In the genomic region with DNA sequence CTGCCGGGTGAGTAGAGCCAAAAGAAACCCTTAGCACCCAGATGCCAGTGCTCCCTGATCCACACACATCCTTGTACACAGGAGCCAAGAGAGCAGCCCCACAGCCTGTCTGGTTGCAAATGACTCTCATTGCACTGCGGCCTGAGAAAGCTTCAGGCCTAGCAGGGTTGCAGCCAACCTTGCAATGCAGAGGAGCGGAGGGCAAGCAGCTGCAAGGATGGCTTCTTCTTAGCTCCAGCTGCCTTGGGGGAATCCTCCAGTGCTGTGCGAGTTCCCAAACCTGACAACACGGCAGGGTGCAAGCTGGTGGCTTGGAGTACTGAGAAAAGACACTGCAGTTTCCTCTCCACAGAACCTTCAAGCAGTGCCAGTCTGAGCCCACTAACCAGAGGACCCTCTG, we compare ENCODE assay signal across 14 mouse cellular contexts. TPM values are rescaled to one million over a fixed set of nuclear protein-coding genes. Genes with fewer than 3 reads are reported as not detected.
DNase-seq lines count a peak whose midpoint lies in the region; ATAC-seq and TF ChIP-seq lines count a peak whose summit lies in the region.
"Had no signal": no experiment of that assay in that cellular context is flagged by ENCODE, and none has a peak within 500 bp of the region (broad histone marks: within the 10 kb centered on the region; RNA-seq: fewer than 3 reads in every experiment).

No protein-coding gene starts in this region.

- no peaks in the 10 kb centered on the region for H3K27me3 ChIP-seq in intestine, embryonic 15.5 days (replicated peaks)
- H3K27me3 ChIP-seq in intestine, embryonic 16.5 days (replicated peaks; ENCODE audit: control insufficient read depth, insufficient read depth, low read length) = no peaks in the 10 kb centered on the region
- no peaks in the 10 kb centered on the region for H3K27me3 ChIP-seq in lung, postnatal 0 days (replicated peaks; ENCODE audit: insufficient read depth, low read length)
- H3K27me3 ChIP-seq in myocyte (ENCODE audit: control insufficient read depth, insufficient read depth, insufficient read length) = no peaks in the 10 kb centered on the region
- H3K27me3 ChIP-seq: stomach, embryonic 15.5 days had no signal

- no peak for TF ChIP-seq EP300 in lung, postnatal 0 days (IDR thresholded peaks at IDR 0.05)

- peak overlapping the region; percentile 4 for H3K4me2 ChIP-seq in intestine, embryonic 15.5 days (replicated peaks)
- H3K4me2 ChIP-seq in intestine, embryonic 16.5 days (ENCODE audit: low read depth, low read length) = no peak overlapping the region
- no peak overlapping the region for H3K4me2 ChIP-seq in lung, postnatal 0 days (replicated peaks; ENCODE audit: low read depth, low read length)
- H3K4me2 ChIP-seq in myocyte (ENCODE audit: low read depth) = peak overlapping the region; percentile 99
- H3K4me2 ChIP-seq: stomach, embryonic 15.5 days had no signal

- 76% methylated on average over 5 of the region's 5 CpGs for WGBS in intestine, embryonic 15.5 days
- WGBS in intestine, embryonic 16.5 days = 81% methylated on average over 5 of the region's 5 CpGs
- WGBS in lung, postnatal 0 days = 76% methylated on average over 5 of the region's 5 CpGs
- WGBS in lung, adult 2 months = 71% methylated on average over 5 of the region's 5 CpGs

- no peak for TF ChIP-seq POLR2A in lung, adult 2 months (IDR thresholded peaks at IDR 0.05; ENCODE audit: borderline replicate concordance, extremely low read depth, low read depth, low read length)
- TF ChIP-seq POLR2A in myocyte (IDR thresholded peaks at IDR 0.05; ENCODE audit: insufficient read length, low read depth) = peak; percentile 11

- H3K4me3 ChIP-seq in gastrocnemius, adult 2 months = no peak overlapping the region
- H3K4me3 ChIP-seq in intestine, embryonic 15.5 days (replicated peaks) = no peak overlapping the region
- no peak overlapping the region for H3K4me3 ChIP-seq in intestine, embryonic 16.5 days (ENCODE audit: low read length)
- no peak overlapping the region for H3K4me3 ChIP-seq in lung, postnatal 0 days (ENCODE audit: low read depth, low read length)
- H3K4me3 ChIP-seq in lung, adult 2 months (replicated peaks; ENCODE audit: extremely low read depth, low read depth, low read length) = no peak overlapping the region
- H3K4me3 ChIP-seq in myocyte = peak overlapping the region; percentile 9
- H3K4me3 ChIP-seq: erythroblast, embryonic 14.5 days; stomach, embryonic 15.5 days had no signal

- H3K9me3 ChIP-seq in intestine, embryonic 15.5 days = no peaks in the 10 kb centered on the region
- no peaks in the 10 kb centered on the region for H3K9me3 ChIP-seq in intestine, embryonic 16.5 days (ENCODE audit: control insufficient read depth, low read length)
- H3K9me3 ChIP-seq in lung, postnatal 0 days (ENCODE audit: low read length) = no peaks in the 10 kb centered on the region
- H3K9me3 ChIP-seq: stomach, embryonic 15.5 days had no signal

- H3K9ac ChIP-seq in intestine, embryonic 15.5 days = no peak overlapping the region
- no peak overlapping the region for H3K9ac ChIP-seq in intestine, embryonic 16.5 days (ENCODE audit: low read depth, low read length)
- no peak overlapping the region for H3K9ac ChIP-seq in lung, postnatal 0 days (replicated peaks; ENCODE audit: low read depth)
- H3K9ac ChIP-seq: stomach, embryonic 15.5 days had no signal

- ATAC-seq in intestine, embryonic 15.5 days = no peak
- ATAC-seq in intestine, embryonic 16.5 days = no peak
- ATAC-seq in lung, postnatal 0 days = no peak
- ATAC-seq in erythroid progenitor cell, adult 5-6 weeks (replicated peaks; ENCODE audit: low FRiP score, poor library complexity, severe bottlenecking) = no peak
- ATAC-seq: midbrain, embryonic 16.5 days had no signal

- peak overlapping the region; percentile 97 for H3K27ac ChIP-seq in gastrocnemius, adult 2 months
- H3K27ac ChIP-seq in intestine, embryonic 15.5 days = no peak overlapping the region
- H3K27ac ChIP-seq in intestine, embryonic 16.5 days (ENCODE audit: low read length) = no peak overlapping the region
- peak overlapping the region; percentile 14; the same call in 1 of the 2 replicates for H3K27ac ChIP-seq in lung, postnatal 0 days (ENCODE audit: low read length)
- H3K27ac ChIP-seq: stomach, embryonic 15.5 days had no signal

- H3K4me1 ChIP-seq in intestine, embryonic 15.5 days (replicated peaks) = peaks cover 77% of the 10 kb centered on the region
- peaks cover 76% of the 10 kb centered on the region for H3K4me1 ChIP-seq in intestine, embryonic 16.5 days (ENCODE audit: control insufficient read depth, insufficient read depth, low read length)
- peaks cover 61% of the 10 kb centered on the region for H3K4me1 ChIP-seq in lung, postnatal 0 days (ENCODE audit: insufficient read depth, low read depth, low read length)
- peaks cover 58% of the 10 kb centered on the region for H3K4me1 ChIP-seq in lung, adult 2 months (ENCODE audit: control insufficient read depth, insufficient read depth, low read length)

- intact Hi-C loops in gastrocnemius, adult 2 months (cut with DNase I) = no loop called here

- no peaks in the 10 kb centered on the region for H3K36me3 ChIP-seq in intestine, embryonic 15.5 days
- no peaks in the 10 kb centered on the region for H3K36me3 ChIP-seq in intestine, embryonic 16.5 days (ENCODE audit: control insufficient read depth, insufficient read depth, low read length)
- no peaks in the 10 kb centered on the region for H3K36me3 ChIP-seq in lung, postnatal 0 days (ENCODE audit: insufficient read depth, low read length)
- peaks cover 12% of the 10 kb centered on the region for H3K36me3 ChIP-seq in myocyte (ENCODE audit: control insufficient read depth, insufficient read depth)

- H3ac ChIP-seq in myocyte (ENCODE audit: control insufficient read depth, insufficient read length) = no peak overlapping the region

- peaks cover 95% of the 10 kb centered on the region for H3K79me2 ChIP-seq in myocyte (ENCODE audit: control insufficient read depth, insufficient read depth)

- DNase-seq in gastrocnemius, adult 2 months = peak; percentile 18
- no peak for DNase-seq in gastrocnemius, adult 8-10 months (ENCODE audit: low spot score in 2 of 2)
- DNase-seq in lung, postnatal 0 days (ENCODE audit: low spot score) = no peak
- DNase-seq in lung, adult 2 months = no peak
- DNase-seq: lung, postnatal 4 days; right cerebral cortex, postnatal 4 days had no signal

- TF ChIP-seq CTCF in gastrocnemius, adult 2 months (IDR thresholded peaks at IDR 0.05) = no peak
- TF ChIP-seq CTCF in lung, postnatal 0 days (IDR thresholded peaks at IDR 0.05) = no peak
- no peak for TF ChIP-seq CTCF in lung, adult 2 months (IDR thresholded peaks at IDR 0.05; ENCODE audit: insufficient read depth, low read length)

TF ChIP-seq in myocyte, 11 proteins besides CTCF, POLR2A, EP300 and RAD21:
- TF ChIP-seq MYOD1 (IDR thresholded peaks at IDR 0.05; ENCODE audit: control insufficient read depth in 1 of 3, insufficient read length in 2 of 3, low read depth in 2 of 3) (peak in 2 of 3 experiments; percentile 13 to 24), TCF12 (IDR thresholded peaks at IDR 0.05; ENCODE audit: insufficient read depth, poor library complexity, severe bottlenecking) (no peak), USF1 (IDR thresholded peaks at IDR 0.05; ENCODE audit: low read depth) (no peak), POLR2AphosphoS2 (IDR thresholded peaks at IDR 0.05; ENCODE audit: insufficient read length, low read depth) (peak; percentile 16), MYOG (IDR thresholded peaks at IDR 0.05; ENCODE audit: control insufficient read depth in 1 of 3, insufficient read depth in 1 of 3, insufficient read length in 2 of 3, low read depth in 2 of 3) (peak in 2 of 3 experiments; percentile 36 to 75), E2F4 (IDR thresholded peaks at IDR 0.05; ENCODE audit: insufficient read depth) (no peak), MAX (IDR thresholded peaks at IDR 0.05; ENCODE audit: low read depth) (no peak), TCF3 (IDR thresholded peaks at IDR 0.05; ENCODE audit: insufficient read length, low read depth) (no peak), CEBPB (IDR thresholded peaks at IDR 0.05; ENCODE audit: insufficient read depth, poor library complexity, severe bottlenecking) (no peak), REST (IDR thresholded peaks at IDR 0.05; ENCODE audit: insufficient read depth, insufficient read length) (no peak), SRF (IDR thresholded peaks at IDR 0.05; ENCODE audit: control insufficient read depth, insufficient read length, low read depth) (no peak)

RNA-seq across cellular contexts. Expression of a gene that starts 15.1 kb away (rescaled TPM):
- 10 to 100 TPM; 10.8 to 12.6 TPM for total RNA-seq in gastrocnemius, adult 2 months (2021)
- 10 to 100 TPM; 10.7 to 11.1 (median 10.8) TPM for total RNA-seq in gastrocnemius, adult 8-10 months (2022)
- 40.8 and 44.2 TPM in 2 replicates for polyA plus RNA-seq in intestine, embryonic 15.5 days (2015; fragmentation: Nextera tagmentation; extraction: Ambion mirVana)
- polyA plus RNA-seq in intestine, embryonic 16.5 days (2015; fragmentation: Nextera tagmentation; extraction: Ambion mirVana) = 44.6 and 48.5 TPM in 2 replicates
- 29.3 and 34.2 TPM in 2 replicates for polyA plus RNA-seq in lung, postnatal 0 days (2015; fragmentation: Nextera tagmentation; extraction: Ambion mirVana)
- 81.4 and 87.7 TPM in 2 replicates for polyA plus RNA-seq in lung, adult 2 months (2012; rRNA removed)
- polyA plus RNA-seq in myocyte (2012; fragmentation: generic; extraction: Trizol) = 81.9 TPM
- total RNA-seq in erythroid progenitor cell, adult 5-6 weeks (2015; ENCODE audit: low replicate concordance) = not detected in 2 replicates
- 0.64 TPM in 1 of 2 replicates, not detected in the other for total RNA-seq in erythroid progenitor cell, adult 5-6 weeks (2017; ENCODE audit: low replicate concordance)

RNA-seq across cellular contexts. Expression of a gene that starts 37.7 kb away (rescaled TPM):
- total RNA-seq in gastrocnemius, adult 2 months (2021) = not detected
- under 1 TPM in 1 of 4 experiments, not detected in 3; 0.35 TPM for total RNA-seq in gastrocnemius, adult 8-10 months (2022)
- 1,145 and 3,143 TPM in 2 replicates for polyA plus RNA-seq in intestine, embryonic 15.5 days (2015; fragmentation: Nextera tagmentation; extraction: Ambion mirVana)
- 1,904 and 2,500 TPM in 2 replicates for polyA plus RNA-seq in intestine, embryonic 16.5 days (2015; fragmentation: Nextera tagmentation; extraction: Ambion mirVana)
- polyA plus RNA-seq in lung, postnatal 0 days (2015; fragmentation: Nextera tagmentation; extraction: Ambion mirVana) = not detected in 2 replicates
- 1.5 and 59.1 TPM in 2 replicates for polyA plus RNA-seq in lung, adult 2 months (2012; rRNA removed)
- polyA plus RNA-seq in myocyte (2012; fragmentation: generic; extraction: Trizol) = 85.4 TPM
- not detected in 2 replicates for total RNA-seq in erythroid progenitor cell, adult 5-6 weeks (2015; ENCODE audit: low replicate concordance)
- not detected in 2 replicates for total RNA-seq in erythroid progenitor cell, adult 5-6 weeks (2017; ENCODE audit: low replicate concordance)
- polyA plus RNA-seq: erythroblast, embryonic 14.5 days; limb, embryonic 11.5 days; midbrain, embryonic 16.5 days had no signal

Comparison
In these comparisons a context has a peak if more than half of its experiments do, and no peak if none do; other contexts are left out.
1. H3K4me2 ChIP-seq: peak in intestine, embryonic 15.5 days (single experiment) and myocyte (single experiment); none in intestine, embryonic 16.5 days (single experiment) and lung, postnatal 0 days (single experiment).
2. H3K27ac ChIP-seq: peak in gastrocnemius, adult 2 months (single experiment) and lung, postnatal 0 days (single experiment); none in intestine, embryonic 15.5 days (single experiment) and intestine, embryonic 16.5 days (single experiment).